ENCODE assay signal across 12 mouse cellular contexts in genomic region chr15:9086813-9087212, GRCm38 (mm10). TPM values are rescaled to one million over a fixed set of nuclear protein-coding genes. Genes with fewer than 3 reads are reported as not detected.
DNase-seq lines count a peak whose midpoint lies in the region; ATAC-seq and TF ChIP-seq lines count a peak whose summit lies in the region.
"Had no signal": no experiment of that assay in that cellular context is flagged by ENCODE, and none has a peak within 500 bp of the region (broad histone marks: within the 10 kb centered on the region; RNA-seq: fewer than 3 reads in every experiment).

No protein-coding gene starts in this region.

- WGBS in liver, embryonic 12.5 days (ENCODE audit: insufficient replicate concordance) = 58% methylated on average over 11 of the region's 11 CpGs

- H3K9ac ChIP-seq in liver, embryonic 12.5 days = peak overlapping the region; percentile 42

- ATAC-seq in liver, embryonic 12.5 days = peak; percentile 90

- H3K4me2 ChIP-seq in liver, embryonic 12.5 days = peak overlapping the region; percentile 40

- peak overlapping the region; percentile 58; the same call in 1 of the 2 replicates for H3K27ac ChIP-seq in left cerebral cortex, adult 2 months
- H3K27ac ChIP-seq in liver, embryonic 12.5 days = peak overlapping the region; percentile 76

- no peaks in the 10 kb centered on the region for H3K27me3 ChIP-seq in liver, embryonic 12.5 days (replicated peaks)

- peaks cover 92% of the 10 kb centered on the region for H3K36me3 ChIP-seq in liver, embryonic 12.5 days

- no peak overlapping the region for H3K4me3 ChIP-seq in left cerebral cortex, adult 2 months
- H3K4me3 ChIP-seq in liver, embryonic 12.5 days = no peak overlapping the region

- intact Hi-C loops in left cerebral cortex, adult 2 months (cut with DNase I) = no loop called here
- intact Hi-C loops in left cerebral cortex, postnatal 10 days (cut with DNase I) = no loop called here

- TF ChIP-seq CTCF in left cerebral cortex, adult 2 months (IDR thresholded peaks at IDR 0.05) = no peak

- H3K9me3 ChIP-seq in liver, embryonic 12.5 days (replicated peaks) = no peaks in the 10 kb centered on the region

- H3K4me1 ChIP-seq in liver, embryonic 12.5 days = peaks cover 87% of the 10 kb centered on the region

- peak; percentile 3 for DNase-seq in adrenal gland, postnatal 10 days
- DNase-seq in adrenal gland, adult 18-20 months (ENCODE audit: low spot score in 2 of 2) = no peak
- DNase-seq in left cerebral cortex, adult 2 months (ENCODE audit: extremely low spot score in 1 of 2, low spot score in 2 of 2) = peak in 1 of 2 experiments; percentile 8
- DNase-seq in left cerebral cortex, postnatal 10 days (ENCODE audit: extremely low spot score in 1 of 2, low spot score in 2 of 2) = no peak
- peak; percentile 67 for DNase-seq in c-Kit-negative CD71-positive TER-119-positive erythroid progenitor cells, embryonic 14.5 days (ENCODE audit: low read depth, low spot score)
- no peak for DNase-seq in cerebellum, adult 11 months
- no peak for DNase-seq in right cerebral cortex, postnatal 14 days
- DNase-seq: cerebellum, adult 9-11 months; kidney, adult 11 months; layer of hippocampus, adult 9-11 months; lung, adult 18-20 months had no signal

RNA-seq across cellular contexts. Expression of gene Nadk2, which starts 15.8 kb away (rescaled TPM):
- total RNA-seq in adrenal gland, postnatal 10 days (2021) = 10 to 100 TPM; 74.0 to 74.3 TPM
- total RNA-seq in adrenal gland, adult 18-20 months (2021) = 10 to 100 TPM; 47.1 to 75.0 TPM
- total RNA-seq in left cerebral cortex, adult 2 months (2021) = 10 to 100 TPM; 46.4 to 49.9 TPM
- total RNA-seq in left cerebral cortex, postnatal 10 days (2021) = 10 to 100 TPM; 30.7 to 34.9 TPM
- 139 and 143 TPM in 2 replicates for polyA plus RNA-seq in liver, embryonic 12.5 days (2016; fragmentation: Nextera tagmentation; extraction: Ambion mirVana)

RNA-seq across cellular contexts. Expression of gene Lmbrd2, which starts 53.5 kb away (rescaled TPM):
- 10 to 100 TPM; 19.2 to 22.5 TPM for total RNA-seq in adrenal gland, postnatal 10 days (2021)
- 10 to 100 TPM; 27.2 to 29.1 TPM for total RNA-seq in adrenal gland, adult 18-20 months (2021)
- 10 to 100 TPM; 64.0 to 72.3 TPM for total RNA-seq in left cerebral cortex, adult 2 months (2021)
- 10 to 100 TPM; 60.0 to 63.3 TPM for total RNA-seq in left cerebral cortex, postnatal 10 days (2021)
- 1.4 and 2.2 TPM in 2 replicates for polyA plus RNA-seq in liver, embryonic 12.5 days (2016; fragmentation: Nextera tagmentation; extraction: Ambion mirVana)

Comparison
In these comparisons a context has a peak if more than half of its experiments do, and no peak if none do; other contexts are left out.
1. DNase-seq: peak in adrenal gland, postnatal 10 days (single experiment) and c-Kit-negative CD71-positive TER-119-positive erythroid progenitor cells, embryonic 14.5 days (single experiment); none in adrenal gland, adult 18-20 months (0 of 2), left cerebral cortex, postnatal 10 days (0 of 2), cerebellum, adult 11 months (single experiment) and right cerebral cortex, postnatal 14 days (single experiment).